Mouse (Mus musculus) hindbrain, embryonic 13.5 days (tissue): ENCODE data around the gene C3. TPM values are rescaled to one million over a fixed set of nuclear protein-coding genes. Genes with fewer than 3 reads are reported as not detected.

Experiments used
- ATAC-seq: fragments of 200-750 bp; cut with Nextera tagmentation; 2 replicates; pipeline ENCODE4 v1.8.0; 2017; ENCODE audit warnings: moderate TSS enrichment; ENCODE audit not compliant: low FRiP score
- H3K27ac ChIP-seq: fragments of 300-500 bp; sonication (generic); 2 replicates; pipeline ENCODE4 v1.5.1; 2015; ENCODE audit warnings: inconsistent platforms, mild to moderate bottlenecking, moderate library complexity
- H3K27me3 ChIP-seq: fragments of 300-500 bp; sonication (generic); 2 replicates; pipeline ENCODE4 v1.6.1; 2015; ENCODE audit warnings: mild to moderate bottlenecking, inconsistent platforms
- H3K36me3 ChIP-seq: fragments of 300-500 bp; sonication (generic); 2 replicates; pipeline ENCODE4 v1.6.1; 2015; ENCODE audit warnings: mild to moderate bottlenecking, inconsistent platforms
- H3K4me1 ChIP-seq: fragments of 300-500 bp; sonication (generic); replicated peaks from 2 replicates; pipeline ENCODE4 v1.6.1; 2015; ENCODE audit warnings: inconsistent platforms
- H3K4me2 ChIP-seq: fragments of 300-500 bp; sonication (generic); 2 replicates; pipeline ENCODE4 v1.6.1; 2015; ENCODE audit warnings: inconsistent platforms, mild to moderate bottlenecking, moderate library complexity
- H3K4me3 ChIP-seq: fragments of 300-500 bp; sonication (generic); 2 replicates; pipeline ENCODE4 v1.5.1; 2015; ENCODE audit warnings: mild to moderate bottlenecking, inconsistent platforms
- H3K9ac ChIP-seq: fragments of 300-500 bp; sonication (generic); 2 replicates; pipeline ENCODE4 v1.6.1; 2015; ENCODE audit warnings: mild to moderate bottlenecking, inconsistent platforms
- H3K9me3 ChIP-seq: fragments of 300-500 bp; sonication (generic); 2 replicates; pipeline ENCODE4 v1.6.1; 2016; ENCODE audit warnings: inconsistent platforms
- whole genome bisulfite sequencing: fragments of 180-500 bp; shearing (Covaris S2); methylation state at CpG from one replicate; pipeline ENCODE4 v1.1.7; 2015; 5-methylcytosine and 5-hydroxymethylcytosine counted together
- polyA plus RNA-seq: library from polyadenylated mRNA; unstranded; fragments of >200 nt; fragmentation: Nextera tagmentation; extraction: Ambion mirVana; gene quantifications from 2 replicates; pipeline ENCODE4 v1.2.1, GENCODE M21; 2015

C3 gene
- polyA plus RNA-seq, 1 experiment from 2014 or later = 1.3 TPM

DNA sequence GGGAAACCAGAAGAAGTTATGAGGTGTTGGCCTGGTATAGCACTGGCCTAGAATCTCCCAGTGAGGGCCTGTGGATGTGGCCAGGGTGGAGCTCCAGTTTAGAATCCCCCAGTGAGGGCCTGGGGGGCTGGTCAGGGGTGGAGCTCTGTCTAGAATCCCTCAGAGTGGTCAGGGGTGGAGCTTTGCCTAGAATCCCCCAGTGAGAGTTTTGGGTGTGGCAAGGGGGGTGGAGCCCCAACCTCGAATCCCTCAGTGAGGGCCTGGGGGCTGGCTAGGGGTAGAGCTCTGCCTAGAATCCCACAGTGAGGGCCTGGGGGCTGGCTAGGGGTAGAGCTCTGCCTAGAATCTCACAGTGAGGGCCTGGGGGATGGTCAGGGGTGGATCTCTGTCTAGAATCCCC lies 33.9 kb upstream of the C3 start:
- 0 out of 2 replicates have a peak, but pooled peaks have one; percentile 28 for ATAC-seq
- Histone ChIP-seq H3K4me3 (no peak overlapping the region), H3K4me2 (no peak overlapping the region), H3K27me3 (no peaks in the 10 kb centered on the region), H3K4me1 (no peaks in the 10 kb centered on the region), H3K9me3 (no peaks in the 10 kb centered on the region), H3K9ac (no peak overlapping the region), H3K27ac (no peak overlapping the region), H3K36me3 (peaks cover 39% of the 10 kb centered on the region)
- WGBS = 50% methylated on average over 1 of the region's 1 CpGs

DNA sequence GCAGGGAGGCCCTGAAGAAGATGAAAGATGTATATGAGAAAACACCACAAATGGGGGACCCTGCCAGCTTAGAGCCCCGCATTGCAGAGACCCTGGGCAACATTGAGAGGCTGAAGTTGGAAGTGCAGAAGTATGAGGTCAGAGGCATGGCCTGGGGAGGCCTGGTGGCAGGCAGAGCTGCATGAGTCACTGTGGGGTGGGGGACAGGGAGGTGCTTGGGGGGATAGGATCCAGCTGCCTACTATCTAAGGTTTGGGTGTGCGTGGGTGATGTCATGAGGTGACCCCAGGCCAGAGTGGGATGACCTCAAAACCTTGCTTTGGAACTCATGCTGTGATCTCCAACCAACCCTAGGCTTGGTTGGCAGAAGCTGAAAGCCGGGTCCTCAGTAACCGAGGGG lies 33.4 kb upstream of the C3 start:
- WGBS = 94% methylated on average over 4 of the region's 4 CpGs
- Histone ChIP-seq H3K9me3 (no peaks in the 10 kb centered on the region), H3K4me3 (no peak overlapping the region), H3K27me3 (no peaks in the 10 kb centered on the region), H3K9ac (no peak overlapping the region), H3K4me1 (no peaks in the 10 kb centered on the region), H3K36me3 (peaks cover 40% of the 10 kb centered on the region), H3K4me2 (no peak overlapping the region), H3K27ac (no peak overlapping the region)
- no peak for ATAC-seq

DNA sequence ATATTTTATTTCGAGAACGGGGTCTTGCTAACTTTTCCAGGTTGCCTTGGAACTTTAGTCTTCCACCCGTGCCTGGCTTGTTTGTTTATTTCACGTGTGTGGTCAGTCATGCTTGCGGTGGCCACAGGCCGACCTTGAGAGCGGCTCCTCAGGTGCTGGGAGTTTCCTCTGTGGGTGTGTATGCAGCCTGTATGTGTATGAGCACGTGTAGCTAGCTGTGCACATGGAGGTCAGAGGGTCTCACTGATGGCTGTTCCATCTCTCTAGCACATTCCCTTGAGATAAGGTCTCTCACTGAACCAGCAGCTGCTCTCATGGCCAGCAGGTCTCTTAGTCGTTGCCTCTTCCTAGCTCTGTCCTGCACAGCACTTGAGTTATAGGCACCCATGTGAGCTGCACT lies 32.4 kb upstream of the C3 start:
- Histone ChIP-seq H3K4me3 (no peak overlapping the region), H3K4me2 (no peak overlapping the region), H3K9me3 (no peaks in the 10 kb centered on the region), H3K36me3 (peaks cover 46% of the 10 kb centered on the region), H3K4me1 (no peaks in the 10 kb centered on the region), H3K27ac (no peak overlapping the region), H3K27me3 (no peaks in the 10 kb centered on the region), H3K9ac (no peak overlapping the region)
- ATAC-seq = no peak
- WGBS = 91% methylated on average over 9 of the region's 9 CpGs

DNA sequence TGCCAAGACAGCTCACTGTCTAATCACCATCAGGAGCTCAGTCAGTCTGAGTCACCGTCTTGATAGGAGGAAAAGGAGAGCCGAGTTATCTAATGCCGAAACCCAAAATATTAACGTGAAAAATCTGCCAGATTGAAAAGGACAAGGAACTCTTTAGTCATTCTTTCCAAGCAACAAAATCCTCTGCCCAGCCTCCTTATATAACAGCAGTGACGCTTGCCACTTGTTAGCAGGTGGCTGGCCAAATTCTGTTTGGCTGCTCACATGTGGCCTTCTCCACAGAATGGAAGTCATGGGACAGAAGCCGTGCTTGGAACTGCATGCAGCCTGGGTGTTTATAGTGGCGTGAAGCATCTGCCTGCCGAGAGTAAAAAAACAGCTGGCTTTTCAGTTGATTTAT lies 31.8 kb upstream of the C3 start:
- no peaks in the 10 kb centered on the region for H3K4me1 ChIP-seq
- 92% methylated on average over 8 of the region's 8 CpGs for WGBS
- no peak for ATAC-seq
- no peak overlapping the region for H3K27ac ChIP-seq
- H3K4me3 ChIP-seq = no peak overlapping the region
- H3K9ac ChIP-seq = no peak overlapping the region
- H3K4me2 ChIP-seq = no peak overlapping the region
- H3K27me3 ChIP-seq = no peaks in the 10 kb centered on the region
- peaks cover 52% of the 10 kb centered on the region for H3K36me3 ChIP-seq
- H3K9me3 ChIP-seq = no peaks in the 10 kb centered on the region

DNA sequence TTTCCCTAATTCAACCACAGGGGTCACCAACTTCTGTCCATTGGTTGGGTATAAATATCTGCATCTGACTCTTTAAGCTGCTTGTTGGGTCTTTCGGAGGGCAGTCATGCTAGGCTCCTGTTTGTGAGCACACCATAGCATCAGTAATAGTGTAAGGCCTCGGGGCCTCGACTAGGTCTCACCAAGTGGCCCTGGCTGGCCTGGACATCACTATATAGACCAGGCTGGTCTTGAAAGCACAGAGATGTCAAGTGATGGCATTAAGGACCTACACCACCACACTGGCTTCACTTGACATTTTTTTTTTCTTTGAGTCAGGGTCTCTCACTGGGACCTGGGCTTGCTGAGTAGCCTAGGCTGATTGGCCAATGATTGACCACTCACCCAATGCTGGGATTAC lies 30.3 kb upstream of the C3 start:
- Histone ChIP-seq H3K4me1 (no peaks in the 10 kb centered on the region), H3K36me3 (peaks cover 50% of the 10 kb centered on the region), H3K27me3 (no peaks in the 10 kb centered on the region), H3K4me2 (no peak overlapping the region), H3K27ac (no peak overlapping the region), H3K9ac (no peak overlapping the region), H3K9me3 (no peaks in the 10 kb centered on the region), H3K4me3 (no peak overlapping the region)
- ATAC-seq = no peak
- WGBS = 98% methylated on average over 3 of the region's 3 CpGs

DNA sequence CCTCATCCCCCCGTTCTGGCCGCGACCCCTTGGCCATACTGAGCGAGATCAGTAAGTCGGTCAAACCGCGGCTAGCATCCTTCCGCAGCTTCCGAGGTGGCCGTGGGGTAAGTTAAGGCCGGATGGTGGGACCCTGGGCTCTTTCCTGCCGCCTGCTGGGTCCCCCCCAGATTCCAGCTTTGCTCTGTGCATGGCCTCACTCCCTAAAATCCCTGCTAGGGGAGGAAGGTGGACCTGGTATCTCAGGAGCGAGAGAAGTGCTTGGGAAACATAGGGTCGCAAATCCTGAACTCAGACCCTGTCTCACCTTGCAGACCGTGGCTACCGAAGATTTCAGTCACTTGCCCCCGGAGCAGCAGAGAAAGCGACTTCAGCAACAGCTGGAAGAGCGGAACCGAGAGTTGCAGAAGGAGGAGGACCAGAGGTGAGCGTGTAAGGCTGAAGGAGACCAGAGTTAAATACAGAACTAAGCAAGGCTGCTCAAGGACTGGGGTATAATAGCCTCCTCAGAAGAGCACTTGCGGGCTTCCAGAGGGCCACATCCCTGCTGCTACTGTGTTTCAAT lies 29.1 kb upstream of the C3 start:
- Histone ChIP-seq H3K27ac (no peak overlapping the region), H3K36me3 (peaks cover 38% of the 10 kb centered on the region), H3K4me3 (no peak overlapping the region), H3K4me1 (no peaks in the 10 kb centered on the region), H3K4me2 (no peak overlapping the region), H3K27me3 (no peaks in the 10 kb centered on the region), H3K9ac (no peak overlapping the region), H3K9me3 (no peaks in the 10 kb centered on the region)
- 96% methylated on average over 22 of the region's 22 CpGs for WGBS
- no peak for ATAC-seq

DNA sequence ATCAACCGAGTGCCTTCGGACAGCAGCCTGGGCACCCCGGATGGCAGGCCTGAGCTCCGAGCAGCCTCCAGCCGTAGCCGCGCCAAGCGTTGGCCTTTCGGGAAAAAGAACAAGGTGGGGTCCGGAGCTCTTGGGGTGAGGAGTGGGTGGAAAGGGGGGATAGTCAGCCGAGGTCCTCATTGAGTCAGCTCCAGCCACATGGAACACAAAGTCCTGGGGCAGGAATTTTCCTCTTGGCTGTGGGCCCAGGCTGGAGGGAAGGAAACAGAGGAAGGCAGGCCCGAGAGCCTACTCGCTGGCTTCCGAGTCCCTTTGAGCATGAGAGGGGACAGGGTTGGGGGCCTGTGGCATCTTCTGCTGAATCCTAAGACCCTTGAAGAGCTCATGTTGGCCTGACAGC lies 27.4 kb upstream of the C3 start:
- no peak for ATAC-seq
- Histone ChIP-seq H3K27me3 (no peaks in the 10 kb centered on the region), H3K9ac (no peak overlapping the region), H3K4me1 (peaks cover 6% of the 10 kb centered on the region), H3K4me3 (no peak overlapping the region), H3K4me2 (no peak overlapping the region), H3K27ac (no peak overlapping the region), H3K9me3 (no peaks in the 10 kb centered on the region), H3K36me3 (peaks cover 30% of the 10 kb centered on the region)
- 96% methylated on average over 14 of the region's 14 CpGs for WGBS

DNA sequence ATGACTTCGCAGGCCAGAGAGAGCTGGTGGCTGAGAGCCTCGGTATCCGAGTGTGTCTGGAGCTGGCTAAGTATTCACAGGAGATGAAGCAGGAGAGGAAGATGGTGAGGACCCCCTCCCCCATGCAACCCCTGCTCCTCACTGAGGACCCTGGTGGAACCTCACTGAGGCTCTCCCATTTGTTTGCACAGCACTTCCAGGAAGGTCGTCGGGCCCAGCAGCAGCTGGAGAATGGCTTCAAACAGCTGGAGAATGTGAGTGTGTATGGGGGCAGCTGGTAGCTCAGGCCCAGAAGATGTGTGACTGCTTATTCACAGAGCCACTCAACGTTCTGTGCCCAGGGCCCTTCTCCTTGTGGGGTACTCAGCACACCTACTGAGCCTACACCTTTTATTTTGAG lies 25.4 kb upstream of the C3 start:
- Histone ChIP-seq H3K4me3 (no peak overlapping the region), H3K27me3 (0 out of 2 replicates have a peak, but pooled peaks cover 4% of the 10 kb centered on the region), H3K27ac (no peak overlapping the region), H3K9me3 (no peaks in the 10 kb centered on the region), H3K36me3 (peaks cover 26% of the 10 kb centered on the region), H3K9ac (no peak overlapping the region), H3K4me2 (no peak overlapping the region), H3K4me1 (peaks cover 26% of the 10 kb centered on the region)
- ATAC-seq = no peak
- 85% methylated on average over 6 of the region's 6 CpGs for WGBS

DNA sequence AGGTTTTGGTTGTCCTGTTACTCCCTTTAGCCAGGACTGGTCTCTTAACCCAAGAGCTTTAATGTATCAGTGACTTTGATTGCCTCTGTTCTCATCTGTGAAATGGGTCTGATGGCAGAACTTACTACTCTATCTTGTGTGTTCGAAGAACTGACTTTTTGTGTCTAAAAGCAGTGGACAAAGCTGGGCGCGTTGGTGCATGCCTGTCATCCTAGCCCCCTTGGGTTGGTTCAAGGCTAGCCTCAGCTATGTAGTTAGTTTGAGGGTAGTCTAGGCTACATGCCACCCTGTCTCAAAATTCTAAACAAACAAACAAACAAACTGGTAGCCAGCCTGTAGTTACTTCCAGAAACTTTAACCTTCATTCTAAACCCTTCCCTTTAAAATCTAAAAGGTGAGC lies 23.5 kb upstream of the C3 start:
- Histone ChIP-seq H3K4me2 (no peak overlapping the region), H3K4me1 (peaks cover 33% of the 10 kb centered on the region), H3K9ac (no peak overlapping the region), H3K36me3 (peaks cover 14% of the 10 kb centered on the region), H3K27ac (no peak overlapping the region), H3K4me3 (no peak overlapping the region), H3K9me3 (no peaks in the 10 kb centered on the region), H3K27me3 (0 out of 2 replicates have a peak, but pooled peaks cover 4% of the 10 kb centered on the region)
- no peak for ATAC-seq
- 97% methylated on average over 3 of the region's 3 CpGs for WGBS

DNA sequence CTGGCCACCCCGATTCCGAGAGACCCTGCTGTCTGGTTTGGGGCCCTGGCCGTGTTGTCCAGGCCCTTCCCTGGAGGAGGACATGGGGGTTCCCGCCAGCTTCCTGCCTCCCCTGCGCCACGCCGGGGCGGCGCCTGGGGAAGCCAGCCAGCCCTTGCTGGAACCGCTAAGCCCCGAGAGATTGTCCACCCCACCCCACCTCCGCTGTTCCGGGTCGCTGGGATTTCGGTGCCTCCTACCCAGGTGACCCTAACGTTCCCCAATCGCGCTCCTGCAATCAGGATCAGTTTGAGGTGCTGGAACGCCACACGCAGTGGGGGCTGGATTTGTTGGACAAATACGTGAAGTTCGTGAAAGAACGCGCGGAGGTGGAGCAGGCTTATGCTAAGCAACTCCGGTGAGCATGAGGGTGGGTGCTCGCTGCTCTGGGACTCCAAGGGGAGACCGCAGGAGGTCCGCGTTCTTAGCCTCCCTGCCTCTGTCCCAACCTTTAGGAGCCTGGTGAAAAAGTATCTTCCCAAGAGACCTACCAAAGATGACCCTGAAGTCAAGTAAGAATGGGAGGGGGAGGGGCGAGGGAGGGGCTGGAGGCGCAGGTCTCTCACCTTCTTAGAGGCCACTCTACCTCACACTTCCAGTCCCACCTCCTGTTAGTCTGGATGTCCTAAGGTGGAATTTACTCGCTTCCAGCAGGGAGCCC lies 22.7 kb upstream of the C3 start:
- WGBS = 3% methylated on average over 33 of the region's 33 CpGs
- H3K27me3 ChIP-seq = 0 out of 2 replicates have a peak, but pooled peaks cover 4% of the 10 kb centered on the region

DNA sequence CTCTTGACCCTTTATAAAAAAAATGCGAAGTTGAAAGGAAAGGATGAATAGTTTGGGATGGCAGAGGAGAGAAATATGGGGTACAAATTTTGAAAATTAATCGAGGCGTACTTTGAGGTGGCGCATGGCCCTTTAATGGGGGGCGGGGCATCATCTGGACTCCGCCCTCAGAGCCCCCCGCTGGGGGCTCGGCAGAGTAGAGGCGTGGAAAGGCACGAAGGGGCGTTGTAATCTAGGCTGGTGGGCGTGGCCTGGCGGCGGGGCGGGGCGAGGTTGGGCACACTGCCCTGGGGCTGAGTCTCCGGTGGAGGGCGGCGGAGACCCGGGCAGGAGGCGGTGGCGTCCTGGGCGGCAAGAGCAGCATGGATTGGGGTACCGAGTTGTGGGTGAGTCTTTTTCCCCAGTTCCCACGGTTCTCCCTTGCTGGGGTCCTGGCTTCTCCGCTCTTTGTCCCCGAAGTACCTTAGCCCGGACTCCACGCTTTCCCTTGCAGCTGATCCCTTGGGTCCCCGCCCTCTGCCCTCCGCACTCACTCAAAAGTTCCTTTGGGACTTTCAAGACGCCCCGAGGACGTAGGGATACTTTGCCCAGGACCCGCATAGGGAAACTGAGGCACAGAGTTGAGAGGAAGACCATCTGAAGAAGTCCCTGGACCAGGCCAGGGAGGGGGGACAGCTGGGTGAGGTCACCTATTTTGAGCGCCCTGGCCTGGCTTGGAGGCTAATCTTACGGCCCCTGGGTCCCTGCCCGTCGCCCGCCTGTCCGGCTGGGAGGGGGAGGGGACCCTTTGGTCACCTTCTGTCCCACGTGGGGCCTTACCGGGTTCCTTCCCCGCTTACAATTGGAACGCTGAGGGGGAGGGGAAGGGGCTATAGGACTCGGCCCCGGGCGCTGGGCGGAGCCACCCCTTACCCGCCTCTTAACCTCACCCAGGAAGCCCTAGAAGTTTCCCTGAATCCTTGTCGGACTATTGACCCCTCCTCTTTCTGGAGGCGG lies 21.5 kb upstream of the C3 start, which contains the start of gene Trip10:
Gene Trip10, plus strand, starts transcription at position 270 of the 996 bp plus-strand sequence.
- H3K4me3 ChIP-seq = peak within 1 kb of the TSS; percentile 54
- WGBS = under 1% methylated on average over 47 of the region's 52 CpGs

More for the DNA sequence above, 22.7 kb upstream of the C3 start:
- ATAC-seq = no peak
- H3K9me3 ChIP-seq = no peaks in the 10 kb centered on the region
- H3K4me2 ChIP-seq = peak overlapping the region; percentile 90
- H3K36me3 ChIP-seq = peaks cover 10% of the 10 kb centered on the region
- peak overlapping the region; percentile 54 for H3K4me3 ChIP-seq
- H3K27ac ChIP-seq = no peak overlapping the region
- peak overlapping the region; percentile 71 for H3K9ac ChIP-seq
- H3K4me1 ChIP-seq = peaks cover 39% of the 10 kb centered on the region

DNA sequence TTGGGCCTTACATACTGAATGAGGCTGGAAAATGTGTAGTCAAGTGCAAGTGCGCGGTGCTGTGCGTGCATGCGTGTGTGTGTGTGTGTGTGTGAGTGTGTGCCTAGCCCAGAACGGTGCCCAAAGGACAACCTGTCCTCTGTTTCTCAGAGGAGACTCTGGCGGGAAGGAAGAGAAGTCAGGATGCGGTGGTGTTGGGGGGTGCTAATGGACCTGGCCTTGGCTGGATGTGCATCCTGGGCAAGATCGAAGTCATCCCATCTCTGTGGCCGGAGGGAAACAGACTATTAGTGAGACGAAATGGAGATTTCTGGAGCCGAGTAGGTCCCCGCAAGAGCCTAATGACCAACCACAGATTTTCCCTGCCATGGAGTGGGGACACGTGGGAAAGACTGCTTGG lies 20.8 kb upstream of the C3 start:
- H3K27ac ChIP-seq = peak overlapping the region; percentile 88
- H3K4me3 ChIP-seq = peak overlapping the region; percentile 54
- no peak for ATAC-seq
- H3K36me3 ChIP-seq = peaks cover 4% of the 10 kb centered on the region
- H3K4me2 ChIP-seq = peak overlapping the region; percentile 90
- peaks cover 43% of the 10 kb centered on the region for H3K4me1 ChIP-seq
- 0 out of 2 replicates have a peak, but pooled peaks cover 4% of the 10 kb centered on the region for H3K27me3 ChIP-seq
- H3K9me3 ChIP-seq = no peaks in the 10 kb centered on the region
- peak overlapping the region; percentile 71 for H3K9ac ChIP-seq
- WGBS = 8% methylated on average over 13 of the region's 13 CpGs

More for the DNA sequence above, 21.5 kb upstream of the C3 start, which contains the start of gene Trip10:
- Histone ChIP-seq H3K27me3 (0 out of 2 replicates have a peak, but pooled peaks cover 4% of the 10 kb centered on the region), H3K4me1 (peaks cover 43% of the 10 kb centered on the region), H3K9ac (peak within 1 kb of the TSS; percentile 71), H3K36me3 (no peaks in the 10 kb centered on the region; the same call in 1 of the 2 replicates), H3K27ac (peak within 1 kb of the TSS; percentile 88), H3K4me2 (peak within 1 kb of the TSS; percentile 90), H3K9me3 (no peaks in the 10 kb centered on the region)
- no peak for ATAC-seq
